Mouse (Mus musculus) left cerebral cortex, postnatal 4 days (tissue): Measurements from ENCODE around the gene Set. TPM values are rescaled to one million over a fixed set of nuclear protein-coding genes. Genes with fewer than 3 reads are reported as not detected.
"Not testable (repeated sequence)": the region's sequence is repeated elsewhere in the genome, so short reads cannot be mapped to it uniquely, and the experiment has no call there.

Source experiments
- DNase-seq: peaks from one replicate; pipeline ENCODE4 v3.0.0-alpha.2; 2022
- intact Hi-C: fragments of 180-260 bp; cut with DNase I; formaldehyde crosslinking; loops from one replicate; pipeline ENCODE4 v1.15.1; 2025
- total RNA-seq, 2 experiments: library from RNA; stranded (reverse); gene quantifications; 2 replicates each; pipeline ENCODE4 v1.2.3; 2021

Set gene
- total RNA-seq, result 100 to 1,000 TPM; 323 to 344 TPM

GRCm38 (mm10) chr2:30057223-30057904 is at the start of gene Set:
Gene Set (plus strand): TSS chr2:30057378.
- intact Hi-C loops, result no loop called here

DNA sequence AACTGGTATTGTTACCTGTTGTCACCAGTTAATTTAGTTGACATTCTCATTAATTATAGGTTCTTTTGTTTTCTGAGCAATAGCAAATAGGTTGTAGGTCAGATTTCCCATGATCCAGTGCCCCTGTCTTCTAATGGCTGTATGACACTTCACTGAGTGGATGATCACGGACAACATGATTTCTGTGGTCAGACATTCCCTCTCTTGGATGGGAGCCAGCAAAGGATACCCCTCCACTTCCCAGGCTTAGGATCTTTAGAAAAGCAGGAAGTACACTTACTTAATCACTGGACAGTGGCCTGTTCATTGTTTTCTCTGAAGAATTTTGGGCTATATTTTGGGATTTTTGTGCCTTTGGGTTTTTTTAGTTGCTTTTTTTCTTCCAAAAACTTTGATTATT is 48.1 kb upstream of the Set start:
- intact Hi-C loops, result loop anchor here (5.0 kb wide), 1 partner anchor 107 kb away; no protein-coding TSS in a partner anchor

More at GRCm38 (mm10) chr2:30057223-30057904, at the start of gene Set:
- no peak for DNase-seq

GRCm38 (mm10) chr2:30010840-30011281 is 46.3 kb upstream of the Set start:
- intact Hi-C loops, result loop anchor here (10.0 kb wide), 2 partner anchors 66 to 1984 kb away; no protein-coding TSS in a partner anchor
- peak; percentile 92 for DNase-seq

More for the DNA sequence above, 48.1 kb upstream of the Set start:
- DNase-seq, result no peak

DNA sequence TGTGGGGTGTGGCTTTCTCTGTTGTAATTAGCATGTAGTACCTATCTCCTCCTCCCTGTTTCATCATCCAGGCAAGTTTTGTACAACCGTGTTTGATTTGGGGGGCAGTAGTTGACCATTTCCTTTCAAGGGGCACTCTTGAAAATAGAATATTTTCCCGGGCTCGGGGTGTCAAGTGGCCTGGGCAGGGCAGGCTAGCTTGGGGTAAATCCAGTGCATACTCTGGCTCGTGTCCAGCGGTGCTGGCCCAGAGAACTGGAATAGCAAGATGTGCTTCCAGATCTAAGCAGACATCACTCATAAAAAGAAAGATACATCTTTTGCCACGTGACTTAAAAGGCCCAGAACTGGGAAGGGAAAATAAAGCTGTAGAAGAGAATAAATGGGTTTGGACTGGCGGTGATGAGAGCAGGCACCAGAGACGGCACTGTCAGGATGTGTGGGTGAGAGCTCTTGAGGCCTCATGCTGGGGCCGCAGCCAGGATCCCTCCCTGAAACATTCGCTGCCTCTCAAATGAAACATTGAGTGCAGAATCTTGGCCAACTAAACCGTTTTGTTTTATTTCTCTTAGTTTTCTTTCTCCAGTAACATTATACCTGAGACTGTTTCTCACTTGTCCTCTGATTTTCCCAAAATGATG is 42.7 kb upstream of the Set start:
- no peak for DNase-seq
- intact Hi-C loops, result loop anchor here (10.0 kb wide), 2 partner anchors 70 to 1980 kb away; no protein-coding TSS in a partner anchor

GRCm38 (mm10) chr2:30025454-30025853 is 31.7 kb upstream of the Set start:
- intact Hi-C loops, result loop anchor here (10.0 kb wide), 1 partner anchor 309 kb away; no protein-coding TSS in a partner anchor
- DNase-seq, result no peak

GRCm38 (mm10) chr2:30026997-30027396 is 30.2 kb upstream of the Set start:
- intact Hi-C loops, result loop anchor here (10.0 kb wide), 1 partner anchor 308 kb away; no protein-coding TSS in a partner anchor
- no peak for DNase-seq

DNA sequence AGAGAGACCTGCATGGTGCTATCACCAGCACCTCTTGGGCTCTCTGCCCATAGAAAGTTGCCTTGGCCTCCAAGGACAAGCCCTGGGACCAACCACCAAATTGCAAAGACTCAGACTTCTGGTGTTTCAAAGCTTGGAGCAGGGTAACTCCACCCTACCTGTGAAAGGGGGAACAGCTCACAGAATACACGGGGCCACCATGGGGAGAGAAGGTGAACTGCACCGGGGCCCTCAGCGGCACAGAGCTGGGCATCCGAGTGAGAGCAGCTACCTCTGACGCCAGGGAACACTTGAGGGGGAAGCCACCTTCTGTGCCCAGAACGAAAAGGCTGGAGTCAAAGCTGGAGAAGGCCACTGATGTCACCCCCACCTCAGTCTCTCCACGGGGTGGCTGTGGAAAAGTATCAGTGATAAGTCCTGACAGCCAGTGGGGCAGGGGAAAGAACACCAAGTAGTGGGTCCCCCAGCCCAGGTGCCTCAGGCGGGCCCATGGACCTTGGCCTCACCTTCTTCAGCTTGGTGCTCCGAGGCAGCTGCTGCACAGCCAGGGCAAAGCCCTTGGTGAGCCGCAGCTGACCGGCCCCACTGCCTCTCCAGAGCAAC is 24.8 kb upstream of the Set start:
- intact Hi-C loops, result no loop called here
- DNase-seq, result no peak

DNA sequence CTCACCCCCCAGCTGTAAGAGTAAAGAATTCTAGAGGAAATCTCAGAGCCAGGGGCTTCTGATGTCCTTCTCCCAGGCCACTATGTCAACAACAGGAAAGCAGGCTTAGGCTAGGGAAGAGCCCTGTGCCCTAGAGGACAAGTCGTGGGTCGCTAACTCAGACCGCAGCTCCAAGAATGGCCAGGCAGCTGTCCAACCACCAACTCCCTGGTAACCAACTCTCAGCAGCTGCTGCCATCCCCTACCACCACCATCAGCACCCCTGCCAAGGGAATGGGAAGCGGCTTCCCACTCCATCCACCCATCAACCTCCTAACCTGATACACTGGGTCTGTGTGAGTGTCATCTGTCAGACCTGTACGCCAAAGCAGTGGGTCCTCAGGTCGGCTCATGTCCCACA is 24.2 kb upstream of the Set start:
- intact Hi-C loops, result no loop called here
- DNase-seq, result no peak

DNA sequence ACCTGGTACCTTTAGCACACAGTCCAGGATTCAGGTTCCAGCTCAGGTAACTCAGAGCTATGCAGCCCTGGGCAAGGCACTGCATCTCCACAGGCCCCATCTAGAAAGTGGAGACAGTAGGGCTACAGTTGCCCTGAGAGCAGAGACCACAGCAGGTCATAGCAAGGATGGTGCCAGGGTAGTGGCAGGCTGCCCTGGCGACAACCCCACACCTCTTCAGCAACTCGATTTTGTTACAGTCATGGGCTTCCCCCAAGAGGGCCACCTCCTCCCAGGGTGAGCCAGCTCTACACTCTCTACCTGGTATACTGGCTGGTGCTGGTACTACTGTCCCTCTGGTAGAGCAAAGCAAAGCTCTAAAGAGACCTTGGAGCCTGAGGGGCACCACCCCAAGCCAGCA is 19.4 kb upstream of the Set start:
- intact Hi-C loops, result no loop called here
- no peak for DNase-seq

GRCm38 (mm10) chr2:30038370-30038769 is 18.8 kb upstream of the Set start:
- DNase-seq, result no peak
- intact Hi-C loops, result no loop called here

GRCm38 (mm10) chr2:30039687-30040086 is 17.5 kb upstream of the Set start:
- intact Hi-C loops, result no loop called here
- DNase-seq, result no peak

DNA sequence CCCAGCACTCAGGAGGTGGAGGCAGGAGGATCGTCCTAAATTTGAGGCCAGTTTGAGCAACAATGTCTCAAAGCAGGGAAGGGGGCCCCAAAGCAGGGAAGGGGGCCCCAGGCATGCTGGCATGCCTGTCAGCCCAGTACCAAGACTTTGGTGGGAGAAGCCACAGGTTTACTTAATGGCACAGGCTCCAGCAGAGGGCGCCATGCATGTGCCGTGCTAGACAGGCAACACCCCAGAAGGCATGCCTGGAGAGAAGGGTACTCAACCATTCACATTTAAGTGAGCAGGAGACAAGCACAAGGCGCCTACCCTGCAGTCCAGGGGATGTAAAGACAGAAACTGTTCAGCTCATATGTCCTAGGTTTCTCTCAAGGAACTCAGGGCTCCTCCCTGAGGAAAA is 14.7 kb upstream of the Set start:
- peak; percentile 85 for DNase-seq
- intact Hi-C loops, result no loop called here

DNA sequence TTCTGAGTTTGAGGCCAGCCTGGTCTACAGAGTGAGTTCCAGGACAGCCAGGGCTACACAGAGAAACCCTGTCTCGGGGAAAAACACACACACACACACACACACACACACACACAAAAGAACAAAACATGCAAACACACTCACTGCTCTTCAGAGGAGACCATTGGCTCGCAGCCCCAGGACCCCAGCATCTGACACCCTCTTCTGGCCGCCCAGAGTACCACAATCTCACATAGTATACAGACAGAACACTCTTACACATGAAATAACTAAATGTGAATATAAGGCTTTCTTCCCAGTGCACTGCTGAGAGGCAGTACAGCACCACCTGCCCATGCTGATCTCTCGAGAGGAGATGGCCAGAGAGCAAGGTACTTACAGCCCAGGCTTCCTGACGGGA is 12.6 kb upstream of the Set start:
- DNase-seq, result no peak
- intact Hi-C loops, result no loop called here

GRCm38 (mm10) chr2:30047127-30047526 is 10.1 kb upstream of the Set start:
- intact Hi-C loops, result no loop called here
- no peak for DNase-seq

- DNase-seq, result no peak
- intact Hi-C loops, result no loop called here
These were observed 9.1 kb upstream of the Set start for GRCm38 (mm10) chr2:30048101-30048501.

GRCm38 (mm10) chr2:30048699-30049388 is 8.3 kb upstream of the Set start, which contains the start of gene Wdr34:
Gene Wdr34 (minus strand): TSS chr2:30048881.
- DNase-seq, result peak; percentile 99
- intact Hi-C loops, result no loop called here

DNA sequence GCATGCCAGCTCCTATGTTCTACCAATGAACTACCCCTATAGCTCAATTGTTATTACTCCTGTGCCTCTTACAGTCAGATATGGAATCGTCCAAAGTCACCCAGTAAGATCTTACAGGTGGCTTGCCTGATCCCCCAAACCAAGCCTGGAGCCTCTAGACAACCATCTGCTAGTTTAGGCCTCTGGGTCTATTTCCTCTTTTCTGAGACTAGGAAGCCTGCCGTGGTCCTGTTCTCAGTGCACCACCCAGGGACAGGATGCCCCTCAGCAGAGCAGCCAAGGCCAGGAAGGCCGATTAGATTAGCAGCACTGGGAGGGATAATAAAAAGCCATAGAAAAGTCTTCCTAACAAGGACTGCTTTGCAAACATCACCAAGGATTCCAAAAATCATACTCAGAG is 7.3 kb upstream of the Set start:
- DNase-seq, result no peak
- intact Hi-C loops, result no loop called here

DNA sequence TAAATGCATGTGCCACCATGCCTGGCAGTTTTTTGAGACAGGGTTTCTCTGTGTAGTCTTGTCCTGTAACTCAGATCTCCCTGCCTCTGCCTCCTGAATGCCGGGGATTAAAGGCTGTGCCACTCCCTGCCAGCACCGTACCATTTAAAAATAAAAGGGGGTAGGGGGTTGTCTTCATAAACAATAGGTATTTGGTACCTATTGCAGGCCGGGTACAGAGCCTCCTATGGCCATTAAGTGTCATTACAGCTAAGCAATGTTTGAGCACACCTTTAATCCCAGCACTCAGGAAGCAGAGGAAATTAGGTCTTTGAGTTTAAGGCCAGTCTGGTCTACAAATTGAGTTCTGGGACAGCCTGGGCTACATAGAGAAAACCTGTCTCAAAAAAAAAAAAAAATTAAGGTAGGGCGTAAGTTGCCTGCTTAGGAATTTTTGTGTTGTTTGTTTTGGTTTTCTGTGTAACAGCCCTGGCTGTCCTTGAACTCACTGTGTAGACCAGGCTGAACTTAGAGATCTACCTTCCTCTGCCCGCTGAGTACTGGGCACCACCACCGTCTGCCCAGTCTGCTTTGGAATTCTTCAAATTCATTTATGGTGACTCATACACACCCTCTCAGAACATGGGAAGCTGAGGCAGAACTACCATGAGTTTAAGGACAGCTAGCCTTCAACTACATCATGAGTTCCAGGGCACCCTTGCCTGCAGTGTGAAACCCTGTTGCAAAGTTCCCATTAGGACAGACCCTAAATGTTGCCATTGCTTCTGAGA is 5.0 kb upstream of the Set start:
- intact Hi-C loops, result no loop called here
- DNase-seq, result no peak

DNA sequence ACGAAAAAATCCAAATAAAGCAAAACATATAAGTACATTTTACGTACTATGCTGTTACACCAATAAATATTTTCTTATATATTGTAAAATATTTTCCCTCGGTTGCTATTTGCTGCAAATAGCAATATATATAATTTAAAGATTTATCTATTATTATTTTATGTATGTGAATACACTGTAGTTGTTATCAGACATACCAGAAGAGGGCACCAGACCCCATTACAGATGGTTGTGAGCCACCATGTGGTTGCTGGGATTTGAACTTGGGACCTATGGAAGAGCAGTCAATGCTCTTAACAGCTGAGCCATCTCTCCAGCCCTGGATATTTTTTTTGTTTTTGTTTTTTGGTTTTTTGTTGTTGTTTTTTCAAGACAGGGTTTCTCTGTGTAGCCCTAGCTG is 1.9 kb upstream of the Set start:
- DNase-seq, intact Hi-C loops: not testable (repeated sequence)

GRCm38 (mm10) chr2:30056736-30057135 is 442 bp upstream of the Set start:
- intact Hi-C loops, result no loop called here
- DNase-seq, result no peak
